Mouse (Mus musculus) liver, adult 2 months (tissue): ENCODE results near the gene A830031A19Rik.

ENCODE experiments used
- CTCF ChIP-seq: fragments of 200-500 bp; IDR thresholded peaks from 2 replicates; pipeline ENCODE4 v1.5.1; 2011; ENCODE audit warnings: low read depth, low read length, control low read depth
- POLR2A ChIP-seq: fragments of 200-500 bp; IDR thresholded peaks from 2 replicates; pipeline ENCODE4 v1.6.1; 2011; ENCODE audit warnings: low read length, control low read depth; ENCODE audit not compliant: insufficient read depth; ENCODE audit errors: extremely low read depth

GRCm38 (mm10) chr11:24096483-24096882, 21.6 kb upstream of the A830031A19Rik start:
- TF ChIP-seq CTCF (no peak), POLR2A (no peak)
